In genomic region chr5:112298226-112298988, GRCm38 (mm10) we compare ENCODE assay signal across 8 mouse cellular contexts. TPM values are rescaled to one million over a fixed set of nuclear protein-coding genes. Genes with fewer than 3 reads are reported as not detected.
A peak's percentile ranks its signal among the peaks of the same experiment; 100 is the strongest.
DNase-seq lines count a peak whose midpoint lies in the region; ATAC-seq and TF ChIP-seq lines count a peak whose summit lies in the region.

No protein-coding gene starts in this region.

- H3K9me3 ChIP-seq in liver, embryonic 14.5 days (ENCODE audit: control insufficient read depth, low read length), result no peaks in the 10 kb centered on the region
- H3K9me3 ChIP-seq in midbrain, embryonic 10.5 days (replicated peaks), result no peaks in the 10 kb centered on the region

- 57% methylated on average over 12 of the region's 12 CpGs for WGBS in liver, embryonic 14.5 days (ENCODE audit: insufficient replicate concordance)
- WGBS in midbrain, embryonic 10.5 days, result 92% methylated on average over 12 of the region's 12 CpGs

- H3K4me3 ChIP-seq in liver, embryonic 14.5 days (ENCODE audit: insufficient read depth in 1 of 2, low read depth in 2 of 2, low read length in 2 of 2), result no peak overlapping the region
- H3K4me3 ChIP-seq in midbrain, embryonic 10.5 days, result no peak overlapping the region

- no peak overlapping the region for H3K4me2 ChIP-seq in liver, embryonic 14.5 days (ENCODE audit: low read depth)

- peak; percentile 20 for ATAC-seq in liver, embryonic 14.5 days (ENCODE audit: insufficient read depth)

- peak; percentile 95 for DNase-seq in 416B (ENCODE audit: low read depth)
- DNase-seq in adrenal gland, postnatal 10 days, result peak; percentile 81
- DNase-seq in heart, postnatal 36 days, result peak; percentile 40 to 51
- no peak for DNase-seq in liver, embryonic 14.5 days (ENCODE audit: low read depth in 3 of 3, low spot score in 3 of 3)
- DNase-seq in thymus, postnatal 10 days (ENCODE audit: low spot score in 2 of 2), result peak; percentile 39 to 45
- DNase-seq in midbrain, embryonic 10.5 days (ENCODE audit: low spot score), result no peak
- DNase-seq in right cerebral cortex, adult 18-20 months, result no peak
- no peak for DNase-seq in frontal cortex, postnatal 25 days (ENCODE audit: low spot score in 2 of 2)

- H3K4me1 ChIP-seq in liver, embryonic 14.5 days (replicated peaks; ENCODE audit: control insufficient read depth in 2 of 2, insufficient read depth in 2 of 2, low read length in 1 of 2), result peaks cover 14 to 66% of the 10 kb centered on the region in 2 experiments
- H3K4me1 ChIP-seq in midbrain, embryonic 10.5 days, result peaks cover 24% of the 10 kb centered on the region

- H3K27me3 ChIP-seq in liver, embryonic 14.5 days (ENCODE audit: control insufficient read depth, insufficient read depth, low read length), result no peaks in the 10 kb centered on the region
- no peaks in the 10 kb centered on the region for H3K27me3 ChIP-seq in midbrain, embryonic 10.5 days (ENCODE audit: low read depth, poor library complexity, severe bottlenecking)

- H3K9ac ChIP-seq in liver, embryonic 14.5 days (replicated peaks), result no peak overlapping the region

- no peaks in the 10 kb centered on the region for H3K36me3 ChIP-seq in liver, embryonic 14.5 days (replicated peaks; ENCODE audit: control insufficient read depth, insufficient read depth, low read depth)
- no peaks in the 10 kb centered on the region for H3K36me3 ChIP-seq in midbrain, embryonic 10.5 days

- no peak overlapping the region; the same call in 1 of the 2 replicates for H3K27ac ChIP-seq in liver, embryonic 14.5 days
- H3K27ac ChIP-seq in midbrain, embryonic 10.5 days (replicated peaks), result no peak overlapping the region

- intact Hi-C loops in heart, postnatal 36 days (cut with DNase I), result no loop called here

- TF ChIP-seq CTCF in liver, embryonic 14.5 days (IDR thresholded peaks at IDR 0.05; ENCODE audit: low read depth), result no peak

- no peak for TF ChIP-seq EP300 in liver, embryonic 14.5 days (IDR thresholded peaks at IDR 0.05; ENCODE audit: low read depth)

RNA-seq across cellular contexts. Expression of gene Tpst2, which starts 21.9 kb away (rescaled TPM):
- 100 to 1,000 TPM; 116 to 169 TPM for total RNA-seq in adrenal gland, postnatal 10 days (2021)
- total RNA-seq in heart, postnatal 36 days (2021), result 10 to 100 TPM; 39.1 to 42.0 TPM
- polyA plus RNA-seq in liver, embryonic 14.5 days (2012; rRNA removed), result 16.2 and 17.2 TPM in 2 replicates
- 30.7 and 30.9 TPM in 2 replicates for polyA plus RNA-seq in liver, embryonic 14.5 days (2014; fragmentation: Nextera tagmentation; extraction: Ambion mirVana)
- 35.9 and 37.0 TPM in 2 replicates for polyA plus RNA-seq in midbrain, embryonic 10.5 days (2016; fragmentation: Nextera tagmentation; extraction: Ambion mirVana)

RNA-seq across cellular contexts. Expression of gene Tfip11, which starts 27.8 kb away (rescaled TPM):
- 10 to 100 TPM; 28.4 to 32.3 TPM for total RNA-seq in adrenal gland, postnatal 10 days (2021)
- 10 to 100 TPM; 17.9 to 21.7 TPM for total RNA-seq in heart, postnatal 36 days (2021)
- polyA plus RNA-seq in liver, embryonic 14.5 days (2012; rRNA removed), result 10.7 and 11.6 TPM in 2 replicates
- 8.0 and 9.2 TPM in 2 replicates for polyA plus RNA-seq in liver, embryonic 14.5 days (2014; fragmentation: Nextera tagmentation; extraction: Ambion mirVana)
- polyA plus RNA-seq in midbrain, embryonic 10.5 days (2016; fragmentation: Nextera tagmentation; extraction: Ambion mirVana), result 43.0 and 47.6 TPM in 2 replicates

RNA-seq across cellular contexts. Expression of gene Crybb1, which starts 42.8 kb away (rescaled TPM):
- 1 to 10 TPM; 1.4 to 2.2 TPM for total RNA-seq in adrenal gland, postnatal 10 days (2021)
- total RNA-seq in heart, postnatal 36 days (2021), result 1 to 10 TPM in 1 of 2 experiments, under 1 TPM in 1; 0.80 to 3.4 TPM
- not detected in 2 replicates for polyA plus RNA-seq in liver, embryonic 14.5 days (2012; rRNA removed)
- polyA plus RNA-seq in liver, embryonic 14.5 days (2014; fragmentation: Nextera tagmentation; extraction: Ambion mirVana), result 0.24 TPM in 1 of 2 replicates, not detected in the other
- 0.41 and 0.91 TPM in 2 replicates for polyA plus RNA-seq in midbrain, embryonic 10.5 days (2016; fragmentation: Nextera tagmentation; extraction: Ambion mirVana)

RNA-seq across cellular contexts. Expression of gene Srrd, which starts 44.4 kb away (rescaled TPM):
- 10 to 100 TPM; 15.7 to 25.8 TPM for total RNA-seq in adrenal gland, postnatal 10 days (2021)
- total RNA-seq in heart, postnatal 36 days (2021), result 1 to 10 TPM; 6.5 to 7.0 TPM
- polyA plus RNA-seq in liver, embryonic 14.5 days (2012; rRNA removed), result 15.7 and 16.0 TPM in 2 replicates
- polyA plus RNA-seq in liver, embryonic 14.5 days (2014; fragmentation: Nextera tagmentation; extraction: Ambion mirVana), result 13.3 and 15.3 TPM in 2 replicates
- 48.7 and 51.0 TPM in 2 replicates for polyA plus RNA-seq in midbrain, embryonic 10.5 days (2016; fragmentation: Nextera tagmentation; extraction: Ambion mirVana)

RNA-seq across cellular contexts. Expression of gene Hps4, which starts 44.5 kb away (rescaled TPM):
- total RNA-seq in adrenal gland, postnatal 10 days (2021), result 10 to 100 TPM; 25.7 to 29.6 TPM
- total RNA-seq in heart, postnatal 36 days (2021), result 10 to 100 TPM; 12.4 to 12.5 TPM
- 10.1 and 10.6 TPM in 2 replicates for polyA plus RNA-seq in liver, embryonic 14.5 days (2012; rRNA removed)
- 7.5 and 9.0 TPM in 2 replicates for polyA plus RNA-seq in liver, embryonic 14.5 days (2014; fragmentation: Nextera tagmentation; extraction: Ambion mirVana)
- 35.9 and 43.0 TPM in 2 replicates for polyA plus RNA-seq in midbrain, embryonic 10.5 days (2016; fragmentation: Nextera tagmentation; extraction: Ambion mirVana)

Comparison
In these comparisons a context has a peak if more than half of its experiments do, and no peak if none do; other contexts are left out.
1. DNase-seq: peak in 416B (single experiment), adrenal gland, postnatal 10 days (single experiment), heart, postnatal 36 days (2 of 2) and thymus, postnatal 10 days (2 of 2); none in liver, embryonic 14.5 days (0 of 3), midbrain, embryonic 10.5 days (single experiment), right cerebral cortex, adult 18-20 months (single experiment) and frontal cortex, postnatal 25 days (0 of 2).